Mouse (Mus musculus): ENCODE measurements at regions not wholly inside any gene's neighbourhood (a gene's known extent, or its start where the extent isn't known, plus 50 kb on each side); places are given as distances from the start of the nearest gene placed in this dataset.

DNA sequence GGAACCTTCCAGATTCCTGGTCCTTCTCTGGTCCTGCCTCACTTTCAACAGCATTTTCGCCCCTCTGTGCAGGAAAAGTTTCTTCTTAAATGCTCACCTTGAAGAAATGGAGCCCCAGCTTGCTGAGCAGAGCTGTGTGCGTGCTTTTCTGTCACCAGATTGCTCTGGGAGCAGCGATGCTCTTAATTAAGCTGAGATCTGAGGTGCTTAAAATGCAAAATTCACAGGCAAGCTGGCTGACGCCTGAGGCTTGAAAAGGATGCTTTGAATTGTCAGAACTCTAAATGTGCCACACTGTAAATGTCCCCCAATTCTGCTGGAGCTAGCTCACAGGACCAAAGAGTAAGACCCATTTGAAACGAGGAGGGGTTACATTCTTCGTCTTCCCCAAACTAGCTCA is 73.6 kb upstream of the Gm11042 start:
- ATAC-seq (ENCODE audit: low read depth) (no peak), DNase-seq (ENCODE audit: low spot score) (no peak)
- Histone ChIP-seq H3K27me3 (replicated peaks; ENCODE audit: control insufficient read depth, insufficient read depth, low read length) (no peaks in the 10 kb centered on the region), H3K4me1 (ENCODE audit: control insufficient read depth, insufficient read depth, low read length) (no peaks in the 10 kb centered on the region), H3K4me2 (ENCODE audit: low read depth, low read length) (no peak overlapping the region), H3K9ac (ENCODE audit: low read depth, low read length) (no peak overlapping the region), H3K4me3 (ENCODE audit: low read depth, low read length) (no peak overlapping the region), H3K36me3 (ENCODE audit: control insufficient read depth, insufficient read depth, low read length) (no peaks in the 10 kb centered on the region), H3K27ac (replicated peaks; ENCODE audit: low read depth, low read length) (no peak overlapping the region), H3K9me3 (ENCODE audit: control insufficient read depth, low read length) (no peaks in the 10 kb centered on the region)
- 76% methylated on average over 6 of the region's 6 CpGs for WGBS
